ENCODE assay signal across 17 mouse cellular contexts in genomic region chr3:117506151-117506723, GRCm38 (mm10).
"Had no signal": no experiment of that assay in that cellular context is flagged by ENCODE, and none has a peak within 500 bp of the region (broad histone marks: within the 10 kb centered on the region; RNA-seq: fewer than 3 reads in every experiment).

No protein-coding gene starts in this region.

- H3K4me1 ChIP-seq: liver, embryonic 15.5 days; lung, embryonic 15.5 days; megakaryocyte, embryonic 14.5 days; midbrain, embryonic 15.5 days; neural tube, embryonic 12.5 days; stomach, embryonic 15.5 days had no signal

- H3K9me3 ChIP-seq: liver, embryonic 15.5 days; lung, embryonic 15.5 days; midbrain, embryonic 15.5 days; neural tube, embryonic 12.5 days; stomach, embryonic 15.5 days had no signal

- H3K9ac ChIP-seq: liver, embryonic 15.5 days; liver, postnatal 0 days; lung, embryonic 15.5 days; midbrain, embryonic 15.5 days; neural tube, embryonic 12.5 days; stomach, embryonic 15.5 days had no signal

- DNase-seq: liver, postnatal 0 days; lung, adult 2 months; lung, postnatal 14 days; lung, postnatal 36 days; right cerebral cortex, postnatal 14 days; thymus, adult 2 months; thymus, postnatal 25 days; thymus, postnatal 4 days had no signal

- H3K36me3 ChIP-seq: liver, embryonic 15.5 days; lung, embryonic 15.5 days; midbrain, embryonic 15.5 days; neural tube, embryonic 12.5 days; stomach, embryonic 15.5 days had no signal

- H3K27ac ChIP-seq: liver, embryonic 15.5 days; lung, embryonic 15.5 days; macrophage; midbrain, embryonic 15.5 days; neural tube, embryonic 12.5 days; stomach, embryonic 15.5 days; stomach, postnatal 0 days had no signal

- H3K4me2 ChIP-seq: liver, embryonic 15.5 days; lung, embryonic 15.5 days; midbrain, embryonic 15.5 days; neural tube, embryonic 12.5 days; stomach, embryonic 15.5 days had no signal

- H3K4me3 ChIP-seq: liver, embryonic 15.5 days; lung, embryonic 15.5 days; megakaryocyte, embryonic 14.5 days; midbrain, embryonic 15.5 days; neural tube, embryonic 12.5 days; stomach, embryonic 15.5 days had no signal

- ATAC-seq: liver, postnatal 0 days; lung, postnatal 0 days; midbrain, embryonic 15.5 days had no signal

- H3K27me3 ChIP-seq: liver, embryonic 15.5 days; lung, embryonic 15.5 days; megakaryocyte, embryonic 14.5 days; midbrain, embryonic 15.5 days; neural tube, embryonic 12.5 days; stomach, embryonic 15.5 days had no signal
